Mouse (Mus musculus) midbrain, embryonic 12.5 days (tissue): ENCODE measurements around the gene Msi2. TPM values are rescaled to one million over a fixed set of nuclear protein-coding genes. Genes with fewer than 3 reads are reported as not detected.

Experiments
- ATAC-seq: fragments of 200-750 bp; cut with Nextera tagmentation; 2 replicates; pipeline ENCODE4 v1.8.0; 2017; ENCODE audit warnings: low read depth, moderate TSS enrichment, moderate library complexity; ENCODE audit not compliant: low FRiP score
- H3K27ac ChIP-seq: fragments of 300-500 bp; sonication (generic); replicated peaks from 2 replicates; pipeline ENCODE4 v1.5.1; 2016; ENCODE audit warnings: mild to moderate bottlenecking
- H3K27me3 ChIP-seq: fragments of 300-500 bp; sonication (generic); 2 replicates; pipeline ENCODE4 v1.6.1; 2016; ENCODE audit warnings: mild to moderate bottlenecking
- H3K36me3 ChIP-seq: fragments of 300-500 bp; sonication (generic); 2 replicates; pipeline ENCODE4 v1.6.1; 2016
- H3K4me1 ChIP-seq: fragments of 300-500 bp; sonication (generic); 2 replicates; pipeline ENCODE4 v1.6.1; 2016
- H3K4me2 ChIP-seq: fragments of 300-500 bp; sonication (generic); replicated peaks from 2 replicates; pipeline ENCODE4 v1.6.1; 2016; ENCODE audit warnings: mild to moderate bottlenecking, moderate library complexity
- H3K4me3 ChIP-seq: fragments of 300-500 bp; sonication (generic); 2 replicates; pipeline ENCODE4 v1.5.1; 2016; ENCODE audit warnings: mild to moderate bottlenecking
- H3K9ac ChIP-seq: fragments of 300-500 bp; sonication (generic); replicated peaks from 2 replicates; pipeline ENCODE4 v1.6.1; 2016; ENCODE audit warnings: mild to moderate bottlenecking, moderate library complexity
- H3K9me3 ChIP-seq: fragments of 300-500 bp; sonication (generic); 2 replicates; pipeline ENCODE4 v1.6.1; 2016; ENCODE audit warnings: mild to moderate bottlenecking
- WGBS: fragments of 180-500 bp; shearing (Covaris S2); methylation state at CpG from one replicate; pipeline ENCODE4 v1.1.7; 2016; 5-methylcytosine and 5-hydroxymethylcytosine counted together
- polyA plus RNA-seq: library from polyadenylated mRNA; unstranded; fragments of >200 nt; fragmentation: Nextera tagmentation; extraction: Ambion mirVana; gene quantifications from 2 replicates; pipeline ENCODE4 v1.2.1, GENCODE M21; 2016

The Msi2 gene
- polyA plus RNA-seq, 1 experiment from 2014 or later: 47.9 TPM

GRCm38 (mm10) chr11:88561191-88561590 lies 157.1 kb downstream of the Msi2 start:
- no peak for ATAC-seq
- Histone ChIP-seq H3K9me3 (no peaks in the 10 kb centered on the region), H3K27ac (peak overlapping the region; percentile 56), H3K4me1 (peaks cover 80% of the 10 kb centered on the region), H3K4me2 (no peak overlapping the region), H3K4me3 (no peak overlapping the region), H3K36me3 (0 out of 2 replicates have a peak, but pooled peaks cover 5% of the 10 kb centered on the region), H3K27me3 (no peaks in the 10 kb centered on the region), H3K9ac (0 out of 2 replicates have a peak overlapping the region, but pooled peaks have one; percentile 20)
- WGBS: 17% methylated on average over 6 of the region's 6 CpGs

- Histone ChIP-seq H3K4me3 (no peak overlapping the region), H3K27ac (peak overlapping the region; percentile 56), H3K4me1 (peaks cover 81% of the 10 kb centered on the region), H3K27me3 (no peaks in the 10 kb centered on the region), H3K4me2 (no peak overlapping the region), H3K9ac (no peak overlapping the region), H3K36me3 (0 out of 2 replicates have a peak, but pooled peaks cover 5% of the 10 kb centered on the region), H3K9me3 (no peaks in the 10 kb centered on the region)
- WGBS: 72% methylated on average over 9 of the region's 9 CpGs
- no peak for ATAC-seq
Measured at GRCm38 (mm10) chr11:88560634-88561033, 157.7 kb downstream of the Msi2 start.

- Histone ChIP-seq H3K4me2 (no peak overlapping the region), H3K36me3 (0 out of 2 replicates have a peak, but pooled peaks cover 5% of the 10 kb centered on the region), H3K4me1 (peaks cover 82% of the 10 kb centered on the region), H3K27me3 (no peaks in the 10 kb centered on the region), H3K27ac (no peak overlapping the region), H3K4me3 (no peak overlapping the region), H3K9ac (no peak overlapping the region), H3K9me3 (no peaks in the 10 kb centered on the region)
- WGBS: 62% methylated on average over 10 of the region's 10 CpGs
- no peak for ATAC-seq
Measured at GRCm38 (mm10) chr11:88559365-88559970, 158.8 kb downstream of the Msi2 start.

- H3K27me3 ChIP-seq: no peaks in the 10 kb centered on the region
- no peak overlapping the region for H3K4me2 ChIP-seq
- no peaks in the 10 kb centered on the region for H3K36me3 ChIP-seq
- no peak overlapping the region for H3K9ac ChIP-seq
- no peak for ATAC-seq
- no peak overlapping the region; the same call in 1 of the 2 replicates for H3K27ac ChIP-seq
- no peaks in the 10 kb centered on the region for H3K9me3 ChIP-seq
- H3K4me1 ChIP-seq: peaks cover 83% of the 10 kb centered on the region
- WGBS: 76% methylated on average over 4 of the region's 4 CpGs
- H3K4me3 ChIP-seq: no peak overlapping the region
Measured at GRCm38 (mm10) chr11:88558731-88559130, 159.6 kb downstream of the Msi2 start.

- WGBS: 75% methylated on average over 6 of the region's 6 CpGs
- no peak overlapping the region for H3K4me2 ChIP-seq
- H3K36me3 ChIP-seq: no peaks in the 10 kb centered on the region
- H3K27me3 ChIP-seq: no peaks in the 10 kb centered on the region
- peak overlapping the region; percentile 61 for H3K27ac ChIP-seq
- no peak overlapping the region; the same call in 1 of the 2 replicates for H3K9ac ChIP-seq
- H3K9me3 ChIP-seq: no peaks in the 10 kb centered on the region
- peaks cover 90% of the 10 kb centered on the region for H3K4me1 ChIP-seq
- no peak for ATAC-seq
- H3K4me3 ChIP-seq: no peak overlapping the region
Measured at GRCm38 (mm10) chr11:88557828-88558580, 160.3 kb downstream of the Msi2 start.

- H3K4me1 ChIP-seq: peaks cover 95% of the 10 kb centered on the region
- peak overlapping the region; percentile 61 for H3K27ac ChIP-seq
- H3K27me3 ChIP-seq: no peaks in the 10 kb centered on the region
- H3K9me3 ChIP-seq: no peaks in the 10 kb centered on the region
- no peak overlapping the region for H3K4me3 ChIP-seq
- WGBS: 50% methylated on average over 4 of the region's 4 CpGs
- no peak for ATAC-seq
- H3K36me3 ChIP-seq: no peaks in the 10 kb centered on the region
- no peak overlapping the region; the same call in 1 of the 2 replicates for H3K9ac ChIP-seq
- no peak overlapping the region for H3K4me2 ChIP-seq
Measured at GRCm38 (mm10) chr11:88557116-88557768, 161.1 kb downstream of the Msi2 start.

GRCm38 (mm10) chr11:88555902-88556549 lies 162.3 kb downstream of the Msi2 start:
- Histone ChIP-seq H3K4me3 (no peak overlapping the region), H3K4me1 (peaks cover 95% of the 10 kb centered on the region), H3K4me2 (no peak overlapping the region), H3K36me3 (no peaks in the 10 kb centered on the region), H3K9ac (0 out of 2 replicates have a peak overlapping the region, but pooled peaks have one; percentile 15), H3K27ac (peak overlapping the region; percentile 68), H3K9me3 (no peaks in the 10 kb centered on the region), H3K27me3 (no peaks in the 10 kb centered on the region)
- ATAC-seq: no peak
- 49% methylated on average over 6 of the region's 6 CpGs for WGBS

GRCm38 (mm10) chr11:88555232-88555818 lies 163.0 kb downstream of the Msi2 start:
- Histone ChIP-seq H3K27ac (peak overlapping the region; percentile 68), H3K4me3 (no peak overlapping the region), H3K36me3 (no peaks in the 10 kb centered on the region), H3K4me1 (peaks cover 95% of the 10 kb centered on the region), H3K9me3 (no peaks in the 10 kb centered on the region), H3K4me2 (no peak overlapping the region), H3K27me3 (no peaks in the 10 kb centered on the region), H3K9ac (0 out of 2 replicates have a peak overlapping the region, but pooled peaks have one; percentile 15)
- 40% methylated on average over 8 of the region's 8 CpGs for WGBS
- ATAC-seq: no peak

- no peak overlapping the region for H3K4me2 ChIP-seq
- H3K4me1 ChIP-seq: peaks cover 97% of the 10 kb centered on the region
- H3K27ac ChIP-seq: peak overlapping the region; percentile 72
- 58% methylated on average over 11 of the region's 11 CpGs for WGBS
- no peak for ATAC-seq
- no peaks in the 10 kb centered on the region for H3K27me3 ChIP-seq
- no peak overlapping the region for H3K4me3 ChIP-seq
- no peaks in the 10 kb centered on the region for H3K36me3 ChIP-seq
- H3K9ac ChIP-seq: no peak overlapping the region; the same call in 1 of the 2 replicates
- H3K9me3 ChIP-seq: no peaks in the 10 kb centered on the region
Measured at GRCm38 (mm10) chr11:88553521-88554310, 164.6 kb downstream of the Msi2 start.

GRCm38 (mm10) chr11:88552987-88553386 lies 165.3 kb downstream of the Msi2 start:
- Histone ChIP-seq H3K9ac (peak overlapping the region; percentile 5; the same call in 1 of the 2 replicates), H3K9me3 (no peaks in the 10 kb centered on the region), H3K4me1 (peaks cover 97% of the 10 kb centered on the region), H3K27ac (peak overlapping the region; percentile 72), H3K4me3 (no peak overlapping the region), H3K27me3 (no peaks in the 10 kb centered on the region), H3K36me3 (no peaks in the 10 kb centered on the region), H3K4me2 (no peak overlapping the region)
- no peak for ATAC-seq
- WGBS: 22% methylated on average over 8 of the region's 8 CpGs

- WGBS: 51% methylated on average over 6 of the region's 6 CpGs
- H3K4me3 ChIP-seq: no peak overlapping the region
- no peaks in the 10 kb centered on the region for H3K27me3 ChIP-seq
- H3K36me3 ChIP-seq: no peaks in the 10 kb centered on the region
- H3K4me1 ChIP-seq: peaks cover 97% of the 10 kb centered on the region
- peak overlapping the region; percentile 72 for H3K27ac ChIP-seq
- no peak overlapping the region for H3K9ac ChIP-seq
- no peaks in the 10 kb centered on the region for H3K9me3 ChIP-seq
- H3K4me2 ChIP-seq: no peak overlapping the region
- ATAC-seq: no peak
Measured at GRCm38 (mm10) chr11:88552385-88552784, 165.9 kb downstream of the Msi2 start.
